Mouse (Mus musculus) stomach, embryonic 15.5 days (tissue): ENCODE measurements at regions not wholly inside any gene's neighbourhood (a gene's known extent, or its start where the extent isn't known, plus 50 kb on each side); places are given as distances from the start of the nearest gene placed in this dataset.

Experiments used
- ATAC-seq: fragments of 200-750 bp; cut with Nextera tagmentation; 2 replicates; pipeline ENCODE4 v1.8.0; 2017; ENCODE audit warnings: low read depth, moderate number of reproducible peaks, moderate TSS enrichment; ENCODE audit not compliant: insufficient read depth, low FRiP score
- H3K27ac ChIP-seq: fragments of 300-500 bp; sonication (generic); 2 replicates; pipeline ENCODE4 v1.5.1; 2015; ENCODE audit warnings: mild to moderate bottlenecking, inconsistent platforms
- H3K27me3 ChIP-seq: fragments of 300-500 bp; sonication (generic); replicated peaks from 2 replicates; pipeline ENCODE4 v1.6.1; 2015; ENCODE audit warnings: inconsistent platforms
- H3K36me3 ChIP-seq: fragments of 300-500 bp; sonication (generic); 2 replicates; pipeline ENCODE4 v1.6.1; 2015; ENCODE audit warnings: inconsistent platforms
- H3K4me1 ChIP-seq: fragments of 300-500 bp; sonication (generic); 2 replicates; pipeline ENCODE4 v1.6.1; 2015; ENCODE audit warnings: inconsistent platforms
- H3K4me2 ChIP-seq: fragments of 300-500 bp; sonication (generic); 2 replicates; pipeline ENCODE4 v1.6.1; 2015; ENCODE audit warnings: mild to moderate bottlenecking, inconsistent platforms
- H3K4me3 ChIP-seq: fragments of 300-500 bp; sonication (generic); replicated peaks from 2 replicates; pipeline ENCODE4 v1.5.1; 2015; ENCODE audit warnings: inconsistent platforms
- H3K9ac ChIP-seq: fragments of 300-500 bp; sonication (generic); 2 replicates; pipeline ENCODE4 v1.6.1; 2015; ENCODE audit warnings: inconsistent platforms
- H3K9me3 ChIP-seq: fragments of 300-500 bp; sonication (generic); 2 replicates; pipeline ENCODE4 v1.6.1; 2016; ENCODE audit warnings: inconsistent platforms
- WGBS: fragments of 180-500 bp; shearing (Covaris S2); methylation state at CpG from one replicate; pipeline ENCODE4 v1.1.7; 2015; 5-methylcytosine and 5-hydroxymethylcytosine counted together

GRCm38 (mm10) chr16:95647854-95648253 is 54.0 kb upstream of the Ets2 start:
- Histone ChIP-seq H3K27me3 (no peaks in the 10 kb centered on the region), H3K4me2 (no peak overlapping the region), H3K4me1 (0 out of 2 replicates have a peak, but pooled peaks cover 3% of the 10 kb centered on the region), H3K36me3 (no peaks in the 10 kb centered on the region), H3K9ac (no peak overlapping the region), H3K9me3 (no peaks in the 10 kb centered on the region), H3K4me3 (no peak overlapping the region), H3K27ac (no peak overlapping the region)
- WGBS: 15% methylated on average over 13 of the region's 13 CpGs
- peak; percentile 27; the same call in 1 of the 2 replicates for ATAC-seq

GRCm38 (mm10) chr16:95642784-95643590 is 56.6 kb upstream of the Erg start:
- Histone ChIP-seq H3K4me2 (no peak overlapping the region), H3K27ac (no peak overlapping the region), H3K27me3 (no peaks in the 10 kb centered on the region), H3K4me3 (no peak overlapping the region), H3K4me1 (0 out of 2 replicates have a peak, but pooled peaks cover under 1% of the 10 kb centered on the region), H3K9me3 (no peaks in the 10 kb centered on the region), H3K36me3 (no peaks in the 10 kb centered on the region), H3K9ac (no peak overlapping the region)
- whole genome bisulfite sequencing: 75% methylated on average over 15 of the region's 15 CpGs
- no peak for ATAC-seq

GRCm38 (mm10) chr16:95640670-95641069 is 54.3 kb upstream of the Erg start:
- H3K4me3 ChIP-seq: no peak overlapping the region
- no peak overlapping the region for H3K4me2 ChIP-seq
- no peaks in the 10 kb centered on the region for H3K27me3 ChIP-seq
- H3K9ac ChIP-seq: no peak overlapping the region
- H3K36me3 ChIP-seq: no peaks in the 10 kb centered on the region
- no peaks in the 10 kb centered on the region for H3K4me1 ChIP-seq
- no peak overlapping the region for H3K27ac ChIP-seq
- no peaks in the 10 kb centered on the region for H3K9me3 ChIP-seq
- 81% methylated on average over 3 of the region's 3 CpGs for WGBS
- no peak for ATAC-seq

GRCm38 (mm10) chr16:95639677-95640076 is 53.3 kb upstream of the Erg start:
- no peak for ATAC-seq
- no peaks in the 10 kb centered on the region for H3K4me1 ChIP-seq
- no peak overlapping the region for H3K4me3 ChIP-seq
- H3K4me2 ChIP-seq: no peak overlapping the region
- WGBS: 82% methylated on average over 3 of the region's 3 CpGs
- no peak overlapping the region for H3K9ac ChIP-seq
- no peaks in the 10 kb centered on the region for H3K36me3 ChIP-seq
- H3K9me3 ChIP-seq: no peaks in the 10 kb centered on the region
- H3K27ac ChIP-seq: no peak overlapping the region
- no peaks in the 10 kb centered on the region for H3K27me3 ChIP-seq

- no peaks in the 10 kb centered on the region for H3K36me3 ChIP-seq
- no peak for ATAC-seq
- WGBS: 56% methylated on average over 7 of the region's 7 CpGs
Observed at GRCm38 (mm10) chr16:95637850-95638249, 51.5 kb upstream of the Erg start.

GRCm38 (mm10) chr16:95636615-95637014 is 50.2 kb upstream of the Erg start:
- Histone ChIP-seq H3K4me2 (no peak overlapping the region), H3K4me1 (no peaks in the 10 kb centered on the region), H3K4me3 (no peak overlapping the region), H3K9ac (no peak overlapping the region), H3K36me3 (no peaks in the 10 kb centered on the region), H3K9me3 (no peaks in the 10 kb centered on the region), H3K27me3 (no peaks in the 10 kb centered on the region), H3K27ac (no peak overlapping the region)
- WGBS: 62% methylated on average over 7 of the region's 7 CpGs
- ATAC-seq: no peak

More at GRCm38 (mm10) chr16:95637850-95638249, 51.5 kb upstream of the Erg start:
- H3K4me3 ChIP-seq: no peak overlapping the region
- H3K27me3 ChIP-seq: no peaks in the 10 kb centered on the region
- H3K9ac ChIP-seq: no peak overlapping the region
- H3K9me3 ChIP-seq: no peaks in the 10 kb centered on the region
- H3K27ac ChIP-seq: no peak overlapping the region
- no peak overlapping the region for H3K4me2 ChIP-seq
- no peaks in the 10 kb centered on the region for H3K4me1 ChIP-seq
